Mouse (Mus musculus) C2C12 (cell line): Measurements from ENCODE around the gene Ceacam18. TPM values are rescaled to one million over a fixed set of nuclear protein-coding genes. Genes with fewer than 3 reads are reported as not detected.

Experiments used
- H3K27me3 ChIP-seq: one replicate; pipeline ENCODE4 v1.6.1; 2011; ENCODE audit not compliant: control insufficient read depth, insufficient read depth, insufficient read length
- H3K36me3 ChIP-seq: one replicate; pipeline ENCODE4 v1.6.1; 2011; ENCODE audit not compliant: control insufficient read depth, insufficient read depth
- H3K4me3 ChIP-seq: one replicate; pipeline ENCODE4 v1.5.1; 2011; ENCODE audit warnings: mild to moderate bottlenecking, control low read depth; ENCODE audit not compliant: poor library complexity, insufficient read depth, severe bottlenecking
- H3K79me2 ChIP-seq: one replicate; pipeline ENCODE4 v1.6.1; 2011; ENCODE audit not compliant: control insufficient read depth, insufficient read depth
- H3K79me3 ChIP-seq: one replicate; pipeline ENCODE4 v1.6.1; 2011; ENCODE audit warnings: low read depth, control low read depth
- H3ac ChIP-seq: one replicate; pipeline ENCODE3; 2011; ENCODE audit warnings: low read depth; ENCODE audit not compliant: control insufficient read depth, insufficient read length
- CEBPB ChIP-seq: IDR thresholded peaks from one replicate; pipeline ENCODE4 v1.6.1; 2011; ENCODE audit warnings: low read depth, mild to moderate bottlenecking, control low read depth, moderate library complexity
- CTCF ChIP-seq: IDR thresholded peaks from one replicate; pipeline ENCODE4 v1.5.1; 2011; ENCODE audit not compliant: control insufficient read depth, insufficient read depth, insufficient read length
- FOSL1 ChIP-seq: IDR thresholded peaks from one replicate; pipeline ENCODE4 v1.8.0; 2011; ENCODE audit warnings: mild to moderate bottlenecking, low read length; ENCODE audit not compliant: poor library complexity, insufficient read depth, severe bottlenecking
- MAX ChIP-seq: IDR thresholded peaks from one replicate; pipeline ENCODE4 v1.6.1; 2011; ENCODE audit warnings: mild to moderate bottlenecking, control low read depth
- MYOD1 ChIP-seq: IDR thresholded peaks from one replicate; pipeline ENCODE4 v1.6.1; 2011; ENCODE audit warnings: low read depth; ENCODE audit not compliant: control insufficient read depth, insufficient read length
- MYOG ChIP-seq: IDR thresholded peaks from one replicate; pipeline ENCODE4 v1.6.1; 2011; ENCODE audit not compliant: control insufficient read depth, insufficient read length; ENCODE audit errors: extremely low read depth
- USF1 ChIP-seq: IDR thresholded peaks from one replicate; pipeline ENCODE4 v1.6.1; 2011; ENCODE audit warnings: low read depth, mild to moderate bottlenecking, control low read depth, moderate library complexity
- polyA plus RNA-seq: library from polyadenylated mRNA; unstranded; fragments of >200 nt; fragmentation: generic; extraction: Trizol; gene quantifications from one replicate; pipeline ENCODE4 v1.2.1, GENCODE M21; 2012; ENCODE audit warnings: missing spikeins

Ceacam18 gene
- polyA plus RNA-seq, 1 experiment = not detected

DNA sequence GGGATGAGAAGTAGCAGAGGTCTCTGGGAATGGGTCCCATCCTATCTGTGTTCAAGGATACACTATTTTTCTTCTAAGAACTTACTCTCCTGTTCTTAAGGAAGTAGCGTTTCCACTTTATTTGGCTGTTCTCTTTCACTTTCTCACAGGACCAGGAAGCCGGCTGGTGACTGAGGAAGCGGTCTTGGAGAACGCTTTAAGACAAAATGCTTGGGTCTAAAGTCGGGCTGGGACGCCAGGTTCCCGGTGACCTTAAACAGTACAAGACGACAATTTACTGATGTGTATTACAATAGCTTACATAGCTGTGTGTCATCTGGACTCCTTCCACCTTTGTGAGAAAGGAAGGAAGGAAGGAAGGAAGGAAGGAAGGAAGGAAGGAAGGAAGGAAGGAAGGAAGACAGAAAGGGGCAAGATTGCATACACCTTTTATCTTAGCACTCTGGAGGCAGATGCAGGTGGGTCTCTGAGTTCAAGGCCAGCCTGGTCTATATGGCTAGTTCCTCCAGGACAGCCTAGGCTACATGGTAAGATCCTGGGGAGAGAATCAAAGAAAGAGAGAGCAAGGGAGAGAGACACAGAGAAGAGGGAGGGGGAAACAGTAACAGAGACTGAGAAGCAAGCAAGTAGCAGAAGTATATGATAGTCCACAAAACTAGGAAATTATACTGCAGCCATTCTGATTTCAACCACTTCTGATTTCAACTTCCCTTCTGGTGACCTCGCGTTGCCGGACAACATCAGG, 36.7 kb downstream of the Ceacam18 start:
- Histone ChIP-seq H3K79me2 (peaks cover 32% of the 10 kb centered on the region), H3K4me3 (peak overlapping the region; percentile 60), H3K79me3 (peaks cover 11% of the 10 kb centered on the region), H3ac (peak overlapping the region; percentile 18), H3K36me3 (peaks cover 6% of the 10 kb centered on the region), H3K27me3 (no peaks in the 10 kb centered on the region)
- no peak for TF ChIP-seq MYOD1
- no peak for TF ChIP-seq USF1
- no peak for TF ChIP-seq CTCF
- TF ChIP-seq MAX = no peak
- TF ChIP-seq CEBPB = no peak

DNA sequence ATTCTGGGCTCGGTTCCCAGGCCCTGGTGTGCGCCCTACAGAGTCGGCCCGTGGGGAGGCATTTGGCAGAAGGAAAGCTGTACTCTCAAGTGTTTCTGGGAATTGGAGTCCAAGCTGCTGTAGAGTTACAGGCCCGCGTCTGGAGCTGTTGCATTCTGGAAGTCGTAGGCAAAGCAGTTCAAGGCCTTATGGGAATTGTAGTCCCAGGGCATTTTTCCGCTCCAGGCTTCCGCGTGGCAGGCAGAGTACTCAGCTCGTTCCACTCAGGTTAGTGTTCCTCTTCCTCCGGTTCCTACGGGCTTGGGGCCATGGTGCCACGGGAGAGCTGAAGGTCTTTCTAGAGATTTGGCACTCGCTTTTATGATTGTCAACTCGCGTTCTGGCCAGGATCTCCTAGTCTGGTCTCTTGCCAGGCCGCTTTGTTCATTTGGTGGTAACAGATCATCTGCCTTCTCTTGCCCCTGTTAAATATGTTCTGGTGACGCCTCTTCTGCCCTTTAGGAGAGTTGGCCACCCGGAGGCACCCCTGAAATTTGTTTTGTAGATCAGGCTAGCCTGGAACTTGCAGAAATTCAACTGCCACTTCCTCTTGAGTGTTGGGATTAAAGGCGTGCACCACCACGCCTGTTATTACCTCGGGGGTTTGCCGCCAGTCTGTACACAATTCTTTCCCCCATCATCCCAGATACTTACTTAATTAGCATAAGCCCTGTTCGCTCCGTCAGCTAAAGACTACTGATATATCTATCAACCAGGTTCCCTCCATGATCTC, 37.5 kb downstream of the Ceacam18 start, which contains the start of gene Ctu1:
Gene Ctu1 (plus strand): TSS at position 208 of the 772 bp plus-strand sequence.
- H3ac ChIP-seq = peak within 1 kb of the TSS; percentile 77
- no peak for TF ChIP-seq FOSL1
- TF ChIP-seq MAX = peak; percentile 38
- peaks cover 10% of the 10 kb centered on the region for H3K36me3 ChIP-seq
- peaks cover 11% of the 10 kb centered on the region for H3K79me3 ChIP-seq
- H3K27me3 ChIP-seq = no peaks in the 10 kb centered on the region
- peaks cover 32% of the 10 kb centered on the region for H3K79me2 ChIP-seq
- H3K4me3 ChIP-seq = peak within 1 kb of the TSS; percentile 60

DNA sequence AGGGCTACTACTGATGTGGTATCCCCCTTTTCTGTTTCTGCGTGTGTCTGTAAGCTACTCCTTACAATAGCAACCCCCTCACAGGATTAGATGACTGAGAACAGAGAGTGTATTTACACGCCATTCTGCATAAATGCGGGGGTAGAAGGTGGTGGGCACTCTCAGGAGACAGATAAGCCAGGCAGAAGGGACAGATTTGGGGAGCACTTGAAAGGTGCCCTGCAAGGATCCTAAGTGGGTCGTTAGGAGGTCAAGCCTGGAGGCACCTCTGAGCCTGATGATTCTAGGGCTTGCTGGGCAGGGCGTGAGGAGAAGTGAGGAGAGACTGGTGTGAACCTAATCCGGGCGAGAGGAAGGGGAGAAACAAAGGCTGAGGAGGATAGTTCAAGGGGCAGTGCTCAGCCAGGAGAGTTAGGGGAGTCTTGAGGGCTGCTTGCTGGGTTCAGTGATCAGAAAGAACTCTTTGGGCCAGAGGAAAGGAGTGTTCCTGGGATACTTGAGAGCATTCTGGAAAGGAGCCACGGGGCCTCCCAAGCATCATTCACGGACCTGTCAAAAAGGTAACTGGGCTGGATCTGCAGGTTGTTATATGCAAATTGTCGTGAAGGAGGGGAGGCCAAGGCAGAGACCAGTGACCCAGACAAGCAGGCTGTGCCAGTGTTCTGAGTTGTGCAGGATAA, 38.2 kb downstream of the Ceacam18 start:
- H3K79me3 ChIP-seq = peaks cover 11% of the 10 kb centered on the region
- peaks cover 17% of the 10 kb centered on the region for H3K36me3 ChIP-seq
- peaks cover 32% of the 10 kb centered on the region for H3K79me2 ChIP-seq
- no peaks in the 10 kb centered on the region for H3K27me3 ChIP-seq
- H3K4me3 ChIP-seq = peak overlapping the region; percentile 60
- TF ChIP-seq MYOG (no peak), CTCF (no peak), MAX (no peak), FOSL1 (no peak)
- peak overlapping the region; percentile 77 for H3ac ChIP-seq

DNA sequence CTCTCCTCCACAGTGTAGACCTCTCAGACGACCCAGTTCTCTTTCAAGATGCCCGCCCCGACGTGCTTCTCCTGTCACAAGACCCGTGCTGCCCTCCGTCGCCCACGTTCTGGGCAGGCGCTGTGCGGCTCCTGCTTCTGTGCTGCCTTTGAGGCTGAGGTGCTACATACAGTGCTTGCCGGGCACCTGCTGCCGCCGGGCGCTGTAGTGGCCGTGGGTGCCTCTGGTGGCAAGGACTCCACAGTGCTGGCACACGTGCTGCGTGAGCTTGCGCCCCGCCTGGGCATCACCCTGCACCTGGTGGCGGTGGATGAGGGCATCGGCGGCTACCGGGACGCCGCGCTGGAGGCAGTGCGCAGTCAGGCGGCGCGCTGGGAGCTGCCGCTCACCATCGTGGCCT, 40.6 kb downstream of the Ceacam18 start:
- Histone ChIP-seq H3ac (no peak overlapping the region), H3K79me3 (peaks cover 11% of the 10 kb centered on the region), H3K36me3 (peaks cover 18% of the 10 kb centered on the region), H3K79me2 (peaks cover 32% of the 10 kb centered on the region), H3K4me3 (no peak overlapping the region), H3K27me3 (no peaks in the 10 kb centered on the region)
- TF ChIP-seq CEBPB = no peak
- TF ChIP-seq MAX = no peak
- no peak for TF ChIP-seq USF1
- TF ChIP-seq CTCF = no peak
- TF ChIP-seq MYOD1 = no peak
- no peak for TF ChIP-seq MYOG
- no peak for TF ChIP-seq FOSL1

DNA sequence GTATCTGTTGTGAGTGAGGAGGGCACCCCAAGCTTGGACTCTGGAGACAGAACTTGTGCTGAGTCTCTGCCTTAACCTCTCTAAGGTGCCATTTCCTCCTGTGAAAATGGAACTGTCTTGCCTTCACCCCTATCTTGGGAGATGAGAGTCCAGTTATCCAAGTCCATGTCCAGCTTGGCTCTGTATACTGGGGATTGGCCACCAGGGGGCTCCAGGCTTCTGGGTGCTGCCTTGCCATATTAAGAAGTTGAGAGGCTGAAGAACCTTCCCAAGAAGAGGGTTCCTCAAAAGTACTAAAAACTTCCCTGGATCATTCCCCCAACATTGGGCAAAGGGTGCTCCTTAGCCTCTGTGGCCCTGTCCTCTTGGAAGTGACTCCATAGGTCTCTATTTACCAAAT, 44.0 kb downstream of the Ceacam18 start:
- TF ChIP-seq CEBPB = no peak
- no peak for TF ChIP-seq MYOG
- TF ChIP-seq MYOD1 = no peak
- TF ChIP-seq CTCF = no peak
- TF ChIP-seq MAX = no peak
- TF ChIP-seq USF1 = no peak
- no peak for TF ChIP-seq FOSL1
- no peak overlapping the region for H3K4me3 ChIP-seq
- H3K36me3 ChIP-seq = peaks cover 18% of the 10 kb centered on the region
- peaks cover 15% of the 10 kb centered on the region for H3K79me2 ChIP-seq
- peaks cover 2% of the 10 kb centered on the region for H3K79me3 ChIP-seq
- no peaks in the 10 kb centered on the region for H3K27me3 ChIP-seq
- H3ac ChIP-seq = no peak overlapping the region
